Mouse (Mus musculus) erythroblast, embryonic 14.5 days (primary cell): Measurements from ENCODE around the gene Siah2.

Source experiments
- GATA1 ChIP-seq: IDR thresholded peaks from 2 replicates; pipeline ENCODE4 v1.6.1; 2012; ENCODE audit warnings: low read length, inconsistent platforms, mixed read lengths
- TAL1 ChIP-seq: IDR thresholded peaks from 3 replicates; pipeline ENCODE4 v1.6.1; 2012; ENCODE audit warnings: low read length, inconsistent platforms, mixed read lengths

DNA sequence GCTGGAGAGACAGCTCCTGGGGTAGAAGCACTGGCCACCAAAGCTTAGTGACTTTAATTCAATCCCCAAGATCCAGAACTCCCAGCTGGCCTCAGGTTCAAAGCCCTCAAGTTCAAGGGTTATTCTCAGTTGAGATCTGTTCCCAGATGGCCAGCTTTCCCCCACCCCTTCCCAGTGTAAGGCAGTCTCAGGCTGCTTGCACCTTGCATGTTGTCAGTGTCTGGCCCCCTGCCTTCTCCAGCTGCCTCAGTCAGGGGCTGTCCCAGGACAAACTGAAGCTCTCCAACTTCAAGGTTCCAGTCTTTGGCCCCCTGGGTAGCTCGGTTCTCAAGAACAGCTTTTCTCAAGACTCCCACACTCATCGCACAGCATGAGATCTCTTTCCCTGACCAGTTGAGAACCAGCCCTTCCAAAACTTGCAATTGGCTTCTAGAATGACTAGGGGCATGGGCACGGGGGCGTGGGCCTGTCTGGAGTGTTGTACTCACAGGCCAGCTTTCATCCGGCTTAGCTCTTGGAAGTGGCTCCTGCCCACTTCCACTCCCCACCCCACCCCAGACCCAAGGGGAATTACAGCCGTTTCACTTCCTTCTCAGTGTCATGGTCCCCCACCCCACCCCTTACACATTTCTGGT lies 20.5 kb downstream of the Siah2 start:
- TF ChIP-seq GATA1 (no peak), TAL1 (no peak)
